In genomic region chr17:48960161-48960698, GRCm38 (mm10) we compare ENCODE assay signal across 8 mouse cellular contexts. TPM values are rescaled to one million over a fixed set of nuclear protein-coding genes. Genes with fewer than 3 reads are reported as not detected.
A peak's percentile ranks its signal among the peaks of the same experiment; 100 is the strongest.
DNase-seq lines count a peak whose midpoint lies in the region; ATAC-seq and TF ChIP-seq lines count a peak whose summit lies in the region.

No protein-coding gene starts in this region.

- no peaks in the 10 kb centered on the region for H3K27me3 ChIP-seq in intestine, embryonic 14.5 days (replicated peaks; ENCODE audit: control insufficient read depth, insufficient read depth, low read length)
- no peaks in the 10 kb centered on the region for H3K27me3 ChIP-seq in liver, embryonic 14.5 days (ENCODE audit: control insufficient read depth, insufficient read depth, low read length)

- TF ChIP-seq EP300 in liver, embryonic 14.5 days (IDR thresholded peaks at IDR 0.05; ENCODE audit: low read depth) = no peak

- ATAC-seq in intestine, embryonic 14.5 days (replicated peaks; ENCODE audit: low FRiP score, low TSS enrichment, low read depth) = peak; percentile 89
- ATAC-seq in liver, embryonic 14.5 days (ENCODE audit: insufficient read depth) = peak; percentile 51; the same call in 1 of the 2 replicates

- H3K4me1 ChIP-seq in intestine, embryonic 14.5 days (replicated peaks; ENCODE audit: control insufficient read depth, insufficient read depth, low read length) = peaks cover 6% of the 10 kb centered on the region; the same call in 1 of the 2 replicates
- H3K4me1 ChIP-seq in liver, embryonic 14.5 days (replicated peaks; ENCODE audit: control insufficient read depth in 2 of 2, insufficient read depth in 2 of 2, low read length in 1 of 2) = peaks cover 0 to 3% of the 10 kb centered on the region in 2 experiments; a peak in 1 of 4 replicates

- peak; percentile 52 for DNase-seq in cerebellum, postnatal 10 days
- DNase-seq in cerebellum, adult 11 months = no peak
- peak; percentile 61 for DNase-seq in gastrocnemius, postnatal 14 days
- DNase-seq in intestine, embryonic 14.5 days (ENCODE audit: low spot score) = peak; percentile 85
- DNase-seq in liver, embryonic 14.5 days (ENCODE audit: low read depth in 3 of 3, low spot score in 3 of 3) = no peak
- DNase-seq in skeletal muscle tissue, adult 2 months (ENCODE audit: low read depth, low spot score) = peak; percentile 62
- DNase-seq in thymus, postnatal 0 days (ENCODE audit: low spot score) = no peak
- DNase-seq in cerebellum, postnatal 25 days = no peak

- intact Hi-C loops in gastrocnemius, postnatal 14 days (cut with DNase I; ENCODE audit: low total_unique reads) = no loop called here

- H3K36me3 ChIP-seq in intestine, embryonic 14.5 days (ENCODE audit: control insufficient read depth, insufficient read depth, low read length) = no peaks in the 10 kb centered on the region
- H3K36me3 ChIP-seq in liver, embryonic 14.5 days (replicated peaks; ENCODE audit: control insufficient read depth, insufficient read depth, low read depth) = no peaks in the 10 kb centered on the region

- H3K27ac ChIP-seq in intestine, embryonic 14.5 days (ENCODE audit: low read depth) = no peak overlapping the region
- no peak overlapping the region for H3K27ac ChIP-seq in liver, embryonic 14.5 days

- 0 out of 2 replicates have a peak overlapping the region, but pooled peaks have one; percentile 10 for H3K9ac ChIP-seq in intestine, embryonic 14.5 days (ENCODE audit: low read length)
- H3K9ac ChIP-seq in liver, embryonic 14.5 days (replicated peaks) = no peak overlapping the region

- peak overlapping the region; percentile 10; the same call in 1 of the 2 replicates for H3K4me3 ChIP-seq in intestine, embryonic 14.5 days (ENCODE audit: low read depth, low read length)
- H3K4me3 ChIP-seq in liver, embryonic 14.5 days (ENCODE audit: insufficient read depth in 1 of 2, low read depth in 2 of 2, low read length in 2 of 2) = no peak overlapping the region; a peak in 1 of 4 replicates

- peak overlapping the region; percentile 48 for H3K4me2 ChIP-seq in intestine, embryonic 14.5 days (ENCODE audit: low read length)
- peak overlapping the region; percentile 8 for H3K4me2 ChIP-seq in liver, embryonic 14.5 days (ENCODE audit: low read depth)

- H3K9me3 ChIP-seq in intestine, embryonic 14.5 days (ENCODE audit: control insufficient read depth, low read length) = no peaks in the 10 kb centered on the region
- no peaks in the 10 kb centered on the region for H3K9me3 ChIP-seq in liver, embryonic 14.5 days (ENCODE audit: control insufficient read depth, low read length)

- no peak for TF ChIP-seq CTCF in liver, embryonic 14.5 days (IDR thresholded peaks at IDR 0.05; ENCODE audit: low read depth)

- 4% methylated on average over 16 of the region's 16 CpGs for WGBS in intestine, embryonic 14.5 days
- WGBS in liver, embryonic 14.5 days (ENCODE audit: insufficient replicate concordance) = 10% methylated on average over 16 of the region's 16 CpGs

RNA-seq across cellular contexts. Expression of gene Lrfn2, which starts 28.1 kb away (rescaled TPM):
- under 1 TPM; 0.41 to 0.47 TPM for total RNA-seq in gastrocnemius, postnatal 14 days (2021)
- polyA plus RNA-seq in intestine, embryonic 14.5 days (2014; fragmentation: Nextera tagmentation; extraction: Ambion mirVana) = 0.61 and 0.69 TPM in 2 replicates
- polyA plus RNA-seq in liver, embryonic 14.5 days (2012; rRNA removed) = 0.02 TPM in 1 of 2 replicates, not detected in the other
- not detected in 2 replicates for polyA plus RNA-seq in liver, embryonic 14.5 days (2014; fragmentation: Nextera tagmentation; extraction: Ambion mirVana)
- polyA plus RNA-seq in thymus, postnatal 0 days (2015; fragmentation: Nextera tagmentation; extraction: Ambion mirVana) = 0.09 and 0.13 TPM in 2 replicates

Comparison
In these comparisons a context has a peak if more than half of its experiments do, and no peak if none do; other contexts are left out.
1. DNase-seq: peak in cerebellum, postnatal 10 days (2 of 2), gastrocnemius, postnatal 14 days (single experiment), intestine, embryonic 14.5 days (single experiment) and skeletal muscle tissue, adult 2 months (single experiment); none in cerebellum, adult 11 months (single experiment), liver, embryonic 14.5 days (0 of 3), thymus, postnatal 0 days (single experiment) and cerebellum, postnatal 25 days (0 of 2).